Mouse (Mus musculus) heart, adult 8-10 months (tissue): Measurements from ENCODE around the gene Abhd17b. TPM values are rescaled to one million over a fixed set of nuclear protein-coding genes. Genes with fewer than 3 reads are reported as not detected.
A peak's percentile ranks its signal among the peaks of the same experiment; 100 is the strongest.
"Not testable (repeated sequence)": the region's sequence is repeated elsewhere in the genome, so short reads cannot be mapped to it uniquely, and the experiment has no call there.

ENCODE experiments used
- DNase-seq: peaks from one replicate; pipeline ENCODE4 v3.0.0; 2022; ENCODE audit warnings: low spot score
- total RNA-seq, 4 experiments: library from RNA; stranded (reverse); gene quantifications; 2 replicates each; pipeline ENCODE4 v1.2.4; 2022

Gene Abhd17b
- total RNA-seq, 4 experiments from 2014 or later: 9.4 to 11.2 (median 11.0) TPM

DNA sequence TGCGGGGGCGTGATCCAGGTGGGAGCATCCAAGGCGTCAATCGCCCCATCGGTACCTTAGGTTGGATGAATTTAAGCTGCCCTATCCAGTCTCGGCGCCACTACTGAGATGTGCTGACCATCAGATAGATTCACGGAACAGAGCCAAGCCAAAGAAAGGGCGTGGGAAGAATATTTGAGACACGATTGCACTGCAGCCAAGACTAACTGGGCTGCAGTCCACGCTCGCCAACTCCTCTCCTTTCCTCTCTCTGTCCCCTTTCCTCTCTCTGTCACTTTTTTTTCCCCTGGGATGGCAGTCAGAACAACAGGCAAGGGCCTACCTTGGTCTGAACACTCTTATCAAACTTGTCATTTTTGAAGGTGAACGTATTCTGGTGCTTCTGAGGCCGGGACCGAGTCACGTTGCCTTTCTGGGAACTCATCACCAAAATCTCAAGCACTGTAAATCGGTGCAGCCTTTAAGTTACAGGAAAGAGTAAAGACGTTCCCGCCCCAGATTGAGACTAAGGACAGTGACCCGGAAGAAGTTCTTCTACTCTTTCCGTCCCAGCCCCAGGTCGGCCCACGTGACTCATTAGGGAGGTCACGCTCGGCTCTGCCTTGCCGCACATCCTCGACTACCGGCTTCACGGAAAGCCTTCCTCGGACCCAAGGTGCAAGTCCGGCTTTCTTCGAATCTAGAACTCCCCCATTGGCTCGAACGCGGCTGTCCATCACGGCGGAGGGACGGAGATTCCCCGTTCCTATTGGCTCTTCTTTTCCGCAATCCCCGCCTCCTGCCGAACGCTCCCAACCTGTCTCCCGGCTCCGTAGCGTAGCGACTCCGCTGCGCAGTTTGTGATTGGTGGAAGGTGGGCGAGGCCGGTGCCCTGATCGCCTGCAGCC is 457 bp upstream of the Abhd17b start, which contains the start of gene 1110059E24Rik:
Gene 1110059E24Rik (minus strand): TSS at position 692 of the 887 bp plus-strand sequence.
- peak; percentile 98 for DNase-seq

DNA sequence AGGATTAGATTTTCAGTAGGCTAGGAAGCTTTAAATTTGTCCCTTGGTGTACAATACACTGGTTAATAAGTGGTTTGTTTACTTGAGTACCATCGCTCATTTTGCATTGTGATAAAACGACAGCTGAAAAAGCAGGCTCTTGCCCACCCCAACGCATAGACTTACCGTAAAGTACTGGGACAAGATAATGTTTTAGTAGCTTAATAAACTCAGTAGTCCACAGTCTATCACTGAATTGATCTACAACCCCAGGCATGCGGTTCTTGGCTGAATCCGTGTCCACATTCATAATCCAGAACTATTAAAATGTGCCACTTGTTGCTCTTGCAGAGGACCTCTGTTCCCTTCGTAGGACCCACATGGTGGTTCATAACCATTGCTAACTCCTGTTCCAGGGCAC is 1.8 kb downstream of the Abhd17b start:
- DNase-seq: no peak

DNA sequence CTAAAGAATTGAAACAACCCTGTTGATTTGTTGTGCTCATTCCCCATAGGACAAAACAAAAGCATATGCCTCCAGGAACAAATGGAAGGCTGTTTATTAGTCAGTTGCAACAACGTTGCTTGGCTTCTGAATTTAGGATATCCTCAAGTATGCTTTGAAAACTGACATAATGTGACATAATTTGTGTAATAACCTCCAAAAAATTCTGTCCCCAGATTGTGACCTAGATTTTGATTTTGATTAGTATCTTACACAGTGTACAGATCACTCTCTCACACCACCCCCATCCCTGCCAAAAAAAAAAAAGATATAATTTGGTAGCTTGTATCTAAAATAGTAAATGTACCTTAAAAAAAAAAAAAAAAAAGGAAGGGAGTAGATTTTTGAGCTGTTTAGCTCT is 7.7 kb downstream of the Abhd17b start:
- DNase-seq: no peak

DNA sequence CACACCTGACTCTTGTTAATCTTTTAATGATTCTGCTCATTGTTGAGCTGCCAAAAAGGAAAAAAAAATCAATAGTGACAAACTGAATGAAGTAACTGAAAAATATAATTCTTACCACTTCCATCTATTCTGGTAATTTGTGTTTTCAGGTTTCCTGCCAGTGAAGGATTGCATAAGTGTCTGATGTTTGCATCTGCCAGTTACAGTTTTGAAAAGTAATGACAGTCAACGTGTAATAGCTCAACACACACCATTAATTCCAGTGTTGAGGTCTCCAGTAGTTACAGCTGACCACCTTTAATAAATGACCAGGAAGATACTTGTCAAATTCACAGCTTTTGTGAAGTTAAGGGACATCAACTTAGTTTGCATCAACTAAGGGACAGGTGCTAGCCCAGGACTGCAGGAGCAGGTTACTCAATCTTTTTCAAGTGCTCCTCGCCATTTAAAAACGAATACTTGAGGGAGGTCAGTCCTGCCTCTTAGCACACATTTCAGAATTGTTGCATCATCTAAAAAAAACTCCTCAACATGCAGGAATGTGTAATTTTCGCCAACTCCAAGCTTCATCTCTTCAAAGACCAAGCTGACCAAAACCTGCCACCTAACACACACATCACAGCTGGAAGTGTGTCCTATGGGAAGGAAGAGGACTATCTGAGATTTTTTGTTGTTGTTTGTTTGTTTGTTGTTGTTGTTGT is 10.9 kb downstream of the Abhd17b start:
- no peak for DNase-seq

DNA sequence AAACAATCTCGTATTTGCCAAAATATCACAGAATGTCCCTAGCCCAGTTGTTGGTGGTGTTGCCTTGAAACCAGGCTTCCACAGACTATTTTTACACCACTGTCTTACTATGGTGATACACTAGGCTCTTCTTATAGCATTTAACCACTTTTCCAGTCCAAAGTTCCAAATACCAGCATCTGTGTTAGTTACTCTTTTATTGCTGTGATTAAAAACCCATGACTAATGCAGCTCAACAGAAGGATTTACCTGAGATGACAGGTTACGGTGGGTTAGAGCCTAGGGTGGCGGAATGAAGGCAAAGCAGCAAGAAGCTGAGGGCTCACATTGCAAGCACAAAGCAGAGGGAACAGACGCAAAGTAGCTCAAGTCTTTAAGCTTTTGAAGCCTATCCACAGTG is 16.7 kb downstream of the Abhd17b start:
- no peak for DNase-seq

DNA sequence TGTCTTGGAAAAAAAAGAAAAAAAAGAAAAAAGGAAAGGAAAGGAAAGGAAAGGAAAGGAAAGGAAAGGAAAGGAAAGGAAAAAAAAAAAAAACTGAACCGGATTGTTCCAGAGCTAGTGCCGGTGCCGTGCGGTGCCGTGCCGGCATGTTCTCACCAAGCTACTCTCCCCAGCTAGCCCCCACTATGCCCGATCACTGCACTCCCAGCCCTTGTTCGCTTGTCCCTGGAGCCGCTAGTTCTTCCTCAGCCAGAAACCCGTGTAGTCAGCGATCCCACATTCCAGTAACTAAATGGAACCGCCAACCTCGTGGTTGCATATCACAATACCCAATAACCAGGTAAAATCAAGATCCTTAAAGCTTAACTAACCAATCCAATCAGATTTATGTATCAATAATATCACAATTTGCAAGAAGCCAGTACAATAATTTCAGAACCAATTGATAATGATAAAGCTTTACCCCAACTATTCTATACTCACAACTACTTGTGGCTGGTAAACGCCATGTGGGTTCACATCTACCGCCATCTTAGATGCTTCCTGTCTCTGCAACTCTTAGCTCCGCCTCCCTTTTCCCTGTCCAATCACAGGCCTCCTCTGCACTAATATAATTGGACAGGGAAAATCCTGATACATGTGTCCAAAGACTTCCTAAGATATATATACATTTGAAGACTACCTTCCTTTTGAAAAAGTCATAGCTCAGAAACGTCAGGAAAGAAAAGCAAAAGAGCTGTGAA is 21.5 kb downstream of the Abhd17b start:
- no peak for DNase-seq

DNA sequence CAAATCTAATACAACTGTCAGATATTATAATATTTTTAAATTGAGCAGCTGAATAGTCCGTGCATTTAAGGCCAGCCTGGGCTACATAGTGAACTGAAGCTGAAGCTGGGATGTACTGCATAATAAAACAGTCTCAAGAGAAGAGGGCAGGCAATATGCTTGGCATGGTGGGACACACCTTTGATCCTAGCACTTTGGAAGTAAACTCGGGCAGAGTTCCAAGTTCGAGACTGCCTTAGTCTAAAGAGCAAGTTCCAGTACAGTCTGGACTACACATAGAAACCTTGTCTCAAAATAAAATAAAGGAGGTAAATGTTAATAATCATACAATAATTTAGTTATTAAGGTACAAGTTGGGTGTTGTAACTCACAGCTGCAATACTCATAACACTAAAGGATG is 27.1 kb downstream of the Abhd17b start:
- no peak for DNase-seq

DNA sequence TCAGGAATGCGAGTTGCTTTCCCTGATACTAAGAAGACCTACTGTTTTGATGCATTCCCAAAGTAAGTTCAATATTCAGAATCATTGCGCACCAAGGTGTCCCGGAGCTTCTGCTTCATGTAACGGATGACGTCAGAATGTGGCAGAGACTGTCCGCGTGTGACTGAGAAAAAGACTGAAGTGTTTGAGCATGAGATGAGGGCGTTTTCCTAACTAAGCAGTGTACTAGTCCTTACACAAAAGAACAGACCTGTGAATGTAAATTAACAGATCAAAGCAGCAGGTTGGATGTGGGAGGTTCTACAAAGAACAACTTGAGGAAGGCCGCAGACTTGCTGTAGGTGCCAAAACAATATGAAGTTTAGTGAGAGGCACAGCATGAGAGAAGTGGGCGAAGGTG is 28.0 kb downstream of the Abhd17b start:
- no peak for DNase-seq

DNA sequence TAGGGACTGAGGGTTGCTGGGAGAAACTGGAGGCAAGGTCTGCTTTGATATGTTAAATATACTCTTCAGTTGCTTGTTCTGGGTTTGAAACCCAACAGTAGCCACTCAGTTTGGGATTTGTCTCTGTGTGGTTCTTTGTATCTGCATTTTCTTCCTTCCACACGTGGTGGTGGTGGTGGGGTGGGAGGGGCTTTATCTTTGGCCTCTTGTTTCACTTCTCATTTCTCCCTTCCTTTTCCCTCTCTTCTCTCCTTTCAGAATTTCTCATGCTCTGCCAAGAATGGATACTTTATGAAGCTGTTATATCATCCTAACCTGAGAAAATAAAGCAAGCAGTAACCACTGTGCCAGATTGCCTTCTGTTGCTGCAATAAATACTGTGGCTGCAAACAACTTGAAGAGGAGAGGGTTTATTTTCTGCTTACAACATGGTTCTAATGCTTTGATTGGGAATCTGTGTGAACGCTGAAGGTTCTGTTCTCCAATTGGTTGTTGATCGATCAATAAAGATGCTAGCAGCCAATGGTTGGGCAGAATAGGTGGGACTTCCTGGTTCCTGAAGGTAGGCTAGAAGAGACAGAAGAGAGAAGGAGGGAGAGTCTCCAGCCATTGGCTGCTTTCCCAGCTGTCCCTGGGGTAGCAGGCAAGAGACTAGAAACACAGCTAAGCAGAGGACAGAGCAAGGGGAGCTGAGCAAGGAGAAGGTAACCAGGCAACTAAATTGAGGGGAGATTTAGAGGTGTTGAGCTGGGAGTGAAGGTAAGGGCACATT is 60.5 kb downstream of the Abhd17b start:
- peak; percentile 45 for DNase-seq

DNA sequence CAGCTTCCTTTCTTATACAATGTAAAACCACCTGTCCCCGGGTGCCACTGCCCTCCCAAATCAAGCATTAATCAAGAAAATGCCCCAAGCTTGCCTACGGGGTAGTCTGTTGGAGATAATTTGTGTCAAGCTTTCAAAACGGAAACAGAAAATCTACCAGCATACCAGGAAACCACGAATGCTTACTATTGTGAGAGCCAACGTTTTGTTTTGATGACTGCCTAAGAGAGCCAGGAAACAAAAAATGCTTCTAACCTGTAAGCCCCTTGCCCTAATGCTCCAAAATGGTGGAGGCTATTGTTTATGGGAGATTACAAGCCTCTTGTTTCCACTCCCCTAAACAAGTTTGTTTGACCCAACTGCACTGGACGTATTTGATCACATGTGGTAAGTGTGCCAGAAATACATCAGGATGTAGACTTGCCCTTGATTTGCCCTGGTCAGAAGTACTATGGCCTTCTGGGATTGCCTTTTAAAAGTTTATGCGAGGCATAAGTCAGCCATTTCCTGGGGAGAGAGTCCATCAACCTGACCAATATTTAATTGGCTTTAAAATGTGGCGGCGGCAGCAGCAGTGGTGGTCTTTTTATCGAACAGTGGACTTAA is 61.4 kb downstream of the Abhd17b start:
- no peak for DNase-seq

DNA sequence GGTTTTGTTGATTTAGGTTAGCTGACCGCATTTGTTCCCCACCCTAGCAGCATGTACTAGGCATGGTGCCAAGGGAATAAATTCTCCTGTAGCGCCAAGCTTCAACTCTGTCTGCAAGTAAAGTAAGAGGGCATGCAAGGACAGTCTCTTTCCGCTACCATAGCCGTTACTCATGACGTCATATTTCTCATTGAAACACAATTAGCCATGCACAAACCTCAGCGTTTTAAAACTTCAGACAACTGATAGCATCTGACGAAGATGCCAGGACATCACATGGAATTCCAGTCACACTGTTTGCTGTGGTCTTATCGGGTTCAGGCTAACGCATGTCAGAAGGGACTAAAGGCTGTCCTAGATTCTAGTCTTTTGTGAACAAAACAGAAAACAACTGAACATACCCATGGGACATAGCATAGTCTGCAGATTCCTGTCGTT is 62.0 kb downstream of the Abhd17b start:
- no peak for DNase-seq

DNA sequence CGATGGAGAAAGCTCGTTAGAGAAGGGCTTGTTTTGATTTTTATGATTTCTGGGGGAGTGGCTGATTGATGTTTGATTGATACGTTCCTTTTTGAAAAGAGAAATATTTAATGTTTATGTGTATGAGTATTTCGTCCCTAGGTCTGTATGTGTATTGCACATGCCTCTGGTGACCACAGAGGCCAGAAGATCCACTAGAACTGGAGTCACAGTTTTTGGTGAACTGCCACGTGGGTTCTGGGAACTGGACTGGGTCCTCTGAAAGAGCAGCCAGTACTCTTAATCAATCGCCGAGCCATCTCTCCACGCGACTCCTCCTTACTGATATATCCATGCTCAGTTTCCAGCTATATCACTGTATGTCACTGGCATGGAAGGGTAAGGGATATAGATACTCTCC is 62.5 kb downstream of the Abhd17b start:
- DNase-seq: no peak

DNA sequence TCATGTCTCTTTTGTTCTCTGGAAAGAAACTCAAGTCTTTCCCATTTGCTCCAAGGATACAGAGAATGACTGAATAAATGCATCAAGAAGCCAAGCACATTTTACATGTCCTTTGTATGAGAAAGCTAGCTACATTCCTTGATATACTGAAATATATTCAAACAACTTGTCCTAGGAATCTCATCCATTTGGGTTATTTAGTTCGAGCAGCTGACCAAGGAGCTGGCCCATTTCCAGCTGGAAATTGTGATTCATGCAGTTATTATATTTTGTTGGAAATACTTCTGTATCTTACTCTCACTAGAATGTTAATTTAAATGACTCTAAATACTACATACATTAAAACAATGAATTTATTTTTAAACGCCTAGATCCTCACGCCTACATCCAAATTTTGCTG is 63.5 kb downstream of the Abhd17b start:
- no peak for DNase-seq

DNA sequence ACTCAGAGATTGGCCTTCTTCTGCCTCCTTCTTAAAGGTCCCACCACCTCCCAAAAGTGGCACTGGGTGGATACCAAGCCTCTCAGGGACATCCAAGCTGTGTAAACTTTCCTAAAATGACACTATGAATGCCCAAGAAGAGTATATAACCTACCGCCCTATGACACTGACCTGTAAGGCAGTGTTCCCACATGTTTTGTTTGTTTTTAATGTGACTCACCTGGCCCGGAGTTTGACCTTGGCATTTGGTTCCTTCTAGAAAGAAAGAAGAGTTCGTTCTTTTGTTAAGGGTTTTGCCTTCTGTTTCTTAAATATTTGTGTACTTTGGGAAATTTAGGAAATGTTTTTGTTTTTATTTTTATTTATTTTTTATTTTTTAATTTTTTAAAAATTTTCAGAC is 66.2 kb downstream of the Abhd17b start:
- DNase-seq: no peak

DNA sequence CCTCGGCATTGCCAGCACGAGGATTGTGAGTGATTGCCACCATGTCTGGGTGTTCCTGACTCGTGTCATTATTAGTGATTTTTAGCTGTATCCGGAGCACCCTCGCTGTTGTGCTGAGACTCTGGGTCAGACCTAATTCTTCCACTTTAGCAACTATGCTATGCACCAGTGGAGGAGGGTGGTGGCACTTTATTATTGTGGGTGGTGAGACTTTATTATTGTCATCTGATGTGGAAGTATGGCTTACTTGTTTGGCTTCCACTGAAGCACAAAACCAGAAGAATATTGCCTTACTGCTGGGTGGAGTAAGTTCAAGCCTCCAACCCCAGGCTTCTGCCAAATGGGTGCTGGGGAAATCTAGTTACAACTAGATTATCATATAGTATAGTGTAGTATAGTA is 68.0 kb downstream of the Abhd17b start:
- DNase-seq: no peak

DNA sequence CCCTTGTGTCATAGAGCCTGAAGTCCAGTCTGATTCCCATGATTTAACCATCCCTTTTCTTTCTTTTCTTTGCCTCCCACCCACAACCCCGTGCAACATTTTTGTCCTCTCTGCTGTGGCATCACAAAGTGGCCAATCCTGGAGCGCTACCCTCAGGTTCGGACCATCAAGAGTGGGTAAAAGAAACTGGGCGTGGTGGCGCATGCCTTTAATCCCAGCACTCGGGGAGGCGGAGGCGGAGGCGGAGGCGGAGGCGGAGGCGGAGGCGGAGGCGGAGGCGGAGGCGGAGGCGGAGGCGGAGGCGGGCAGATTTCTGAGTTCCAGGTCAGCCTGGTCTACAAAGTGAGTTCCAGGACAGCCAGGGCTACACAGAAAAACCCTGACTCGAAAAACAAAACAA is 70.3 kb downstream of the Abhd17b start:
- DNase-seq: not testable (repeated sequence)

DNA sequence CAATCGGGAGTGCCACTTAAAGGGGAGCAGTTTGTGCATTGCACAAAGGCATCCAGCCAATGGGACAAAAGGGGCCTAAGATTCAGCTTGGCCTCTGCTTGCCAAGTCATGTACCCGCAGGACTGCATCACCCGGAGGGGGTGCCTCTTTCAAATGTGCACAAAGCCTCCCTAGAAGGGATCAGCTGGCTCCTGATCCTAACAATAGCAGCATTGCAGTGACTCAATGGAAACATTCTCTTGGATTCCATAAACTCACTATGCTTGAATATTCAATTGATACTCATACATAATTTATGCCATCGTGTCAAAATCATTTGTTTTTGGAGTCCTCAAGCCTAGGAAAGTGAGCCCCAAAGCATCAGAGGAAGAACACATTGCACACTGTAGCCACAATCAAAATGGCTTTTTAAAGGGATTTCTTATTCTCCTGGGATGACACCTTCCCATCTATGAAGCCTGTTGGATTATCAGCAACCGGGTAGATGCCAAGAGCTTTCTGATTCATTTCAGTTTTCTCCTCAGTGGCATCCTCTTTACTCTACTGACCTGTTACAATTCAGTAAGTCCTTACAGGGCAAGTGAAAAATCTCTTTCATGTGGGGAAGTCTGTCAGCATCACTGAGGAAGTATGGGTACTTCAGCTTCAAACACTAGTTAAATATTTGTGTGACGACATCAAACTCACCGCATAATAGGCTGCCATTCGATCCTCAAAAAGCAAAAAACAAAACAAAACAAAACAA is 71.1 kb downstream of the Abhd17b start:
- DNase-seq: no peak

DNA sequence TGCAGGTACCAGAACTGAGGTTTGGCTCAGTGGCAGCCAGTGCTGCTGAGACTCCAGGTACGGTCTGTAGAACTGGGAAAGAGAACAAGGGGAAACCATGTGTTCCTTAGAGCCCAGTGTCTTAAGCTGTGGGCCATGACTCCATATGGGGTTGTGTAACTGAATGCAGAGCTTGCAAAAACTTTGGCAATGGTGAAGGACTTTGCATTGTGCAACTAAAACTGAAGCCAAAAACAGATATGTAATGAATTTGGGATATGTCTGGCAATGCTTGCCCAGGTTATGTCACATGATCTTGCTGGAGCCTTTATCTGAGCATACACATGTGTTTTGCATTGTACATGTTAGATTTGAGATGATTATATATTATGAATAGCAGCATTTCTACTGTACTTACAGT is 72.2 kb downstream of the Abhd17b start:
- no peak for DNase-seq

DNA sequence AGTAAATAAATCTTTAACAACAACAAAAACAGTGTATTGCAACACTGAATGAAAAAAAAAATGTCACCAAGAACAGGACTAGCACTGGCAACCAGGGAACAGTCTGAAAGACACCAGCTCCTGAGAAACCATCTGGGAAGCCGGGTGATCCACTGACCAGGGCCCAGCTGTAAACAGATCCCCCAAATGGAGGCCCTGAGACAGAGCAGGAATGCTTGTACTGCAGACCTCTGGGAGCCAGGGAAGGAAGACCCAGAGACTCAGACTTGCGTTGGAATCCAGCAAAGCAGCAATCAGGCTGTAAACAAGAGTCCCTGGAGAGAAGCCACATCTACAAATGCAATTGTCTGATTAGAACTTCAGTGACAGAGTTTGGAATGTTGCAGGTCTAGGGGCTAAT is 74.1 kb downstream of the Abhd17b start:
- no peak for DNase-seq

DNA sequence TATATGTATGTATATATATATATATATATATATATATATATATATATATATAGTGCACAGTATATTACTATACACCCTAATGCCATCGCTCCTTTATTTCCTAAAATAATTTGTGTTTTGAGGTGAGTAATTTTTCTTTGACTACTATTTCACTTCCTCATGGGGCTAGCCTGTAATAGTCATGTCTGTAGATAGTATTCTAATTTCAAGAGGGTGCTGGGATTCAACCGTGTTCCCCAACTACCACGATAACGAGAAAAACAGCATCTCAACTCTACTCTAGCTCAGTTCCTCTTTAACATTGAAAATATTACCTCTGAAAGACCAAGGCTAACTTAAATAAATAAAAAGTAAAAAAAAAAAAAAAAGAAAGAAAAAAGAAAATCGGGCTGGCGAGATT is 75.4 kb downstream of the Abhd17b start:
- DNase-seq: no peak
